Mouse (Mus musculus): ENCODE data around the gene Pin1rt1. TPM values are rescaled to one million over a fixed set of nuclear protein-coding genes. Genes with fewer than 3 reads are reported as not detected.

The Pin1rt1 gene
- polyA plus RNA-seq, 2 experiments: not detected

DNA sequence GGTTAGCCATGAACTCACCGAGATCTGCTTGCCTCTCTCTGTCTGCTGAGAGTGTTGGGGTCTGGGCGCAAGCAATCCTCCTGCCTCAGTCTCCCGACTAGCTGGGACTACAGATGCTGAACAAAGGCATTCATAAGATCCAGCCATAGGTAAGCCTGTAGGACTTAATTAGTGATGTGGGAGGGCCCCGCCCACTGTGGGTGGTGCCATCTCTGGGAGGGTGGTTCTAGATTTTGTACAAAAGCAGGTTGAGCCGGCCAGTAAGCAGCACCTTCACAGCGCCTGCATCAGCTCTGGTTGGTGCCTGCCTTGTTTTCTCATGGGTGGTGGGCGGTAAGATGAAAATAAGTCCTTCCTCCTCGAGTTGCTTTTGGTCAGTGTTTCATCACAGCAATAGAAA, 30.1 kb upstream of the Pin1rt1 start:
- Histone ChIP-seq H3K36me3 (replicated peaks; ENCODE audit: control insufficient read depth, insufficient read depth, low read depth) (no peaks in the 10 kb centered on the region), H3K9me3 (ENCODE audit: control insufficient read depth, low read length) (no peaks in the 10 kb centered on the region), H3K27me3 (ENCODE audit: control insufficient read depth, insufficient read depth, low read length) (peaks cover 23% of the 10 kb centered on the region), H3K27ac (no peak overlapping the region), H3K4me3 (ENCODE audit: insufficient read depth in 1 of 2, low read depth in 2 of 2, low read length in 2 of 2) (no peak overlapping the region), H3K4me2 (ENCODE audit: low read depth) (no peak overlapping the region), H3K9ac (replicated peaks) (no peak overlapping the region), H3K4me1 (replicated peaks; ENCODE audit: control insufficient read depth in 2 of 2, insufficient read depth in 2 of 2, low read length in 1 of 2) (0 out of 4 replicates have a peak, but pooled peaks cover 0 to 2% of the 10 kb centered on the region in 2 experiments)
- TF ChIP-seq EP300 (IDR thresholded peaks at IDR 0.05; ENCODE audit: low read depth) (no peak), CTCF (IDR thresholded peaks at IDR 0.05; ENCODE audit: low read depth) (no peak)
- DNase-seq (ENCODE audit: low read depth in 3 of 3, low spot score in 3 of 3) (no peak), ATAC-seq (ENCODE audit: insufficient read depth) (no peak)
- WGBS (ENCODE audit: insufficient replicate concordance): 38% methylated on average over 8 of the region's 8 CpGs

DNA sequence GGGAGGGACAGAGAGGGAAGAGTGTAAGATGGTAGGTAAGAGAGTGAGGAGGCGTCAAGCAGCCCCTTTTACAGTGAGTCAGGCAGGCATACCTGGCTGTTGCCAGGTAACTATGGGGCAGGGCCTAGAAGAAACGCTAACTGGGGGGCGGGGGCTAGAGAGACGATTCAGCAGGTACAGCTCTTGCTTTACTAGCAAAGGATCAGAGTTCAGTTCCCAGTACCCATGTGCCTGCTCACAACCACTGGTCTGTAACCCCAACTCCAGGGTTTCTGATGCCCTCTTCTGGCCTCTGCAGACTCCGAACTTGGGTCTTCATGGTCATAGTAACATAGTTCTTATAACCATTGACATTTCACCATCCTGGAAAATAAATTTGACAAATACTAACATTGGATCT, 27.8 kb upstream of the Pin1rt1 start:
- 43% methylated on average over 5 of the region's 5 CpGs for WGBS (ENCODE audit: insufficient replicate concordance)
- Histone ChIP-seq H3K4me2 (ENCODE audit: low read depth) (no peak overlapping the region), H3K27ac (no peak overlapping the region), H3K27me3 (ENCODE audit: control insufficient read depth, insufficient read depth, low read length) (peaks cover 26% of the 10 kb centered on the region), H3K9me3 (ENCODE audit: control insufficient read depth, low read length) (no peaks in the 10 kb centered on the region), H3K4me3 (ENCODE audit: insufficient read depth in 1 of 2, low read depth in 2 of 2, low read length in 2 of 2) (no peak overlapping the region), H3K4me1 (replicated peaks; ENCODE audit: control insufficient read depth in 2 of 2, insufficient read depth in 2 of 2, low read length in 1 of 2) (0 out of 4 replicates have a peak, but pooled peaks cover 0 to 4% of the 10 kb centered on the region in 2 experiments), H3K9ac (replicated peaks) (no peak overlapping the region), H3K36me3 (replicated peaks; ENCODE audit: control insufficient read depth, insufficient read depth, low read depth) (no peaks in the 10 kb centered on the region)
- ATAC-seq (ENCODE audit: insufficient read depth): no peak
- DNase-seq (ENCODE audit: low read depth in 3 of 3, low spot score in 3 of 3): no peak
- TF ChIP-seq CTCF (IDR thresholded peaks at IDR 0.05; ENCODE audit: low read depth): no peak

DNA sequence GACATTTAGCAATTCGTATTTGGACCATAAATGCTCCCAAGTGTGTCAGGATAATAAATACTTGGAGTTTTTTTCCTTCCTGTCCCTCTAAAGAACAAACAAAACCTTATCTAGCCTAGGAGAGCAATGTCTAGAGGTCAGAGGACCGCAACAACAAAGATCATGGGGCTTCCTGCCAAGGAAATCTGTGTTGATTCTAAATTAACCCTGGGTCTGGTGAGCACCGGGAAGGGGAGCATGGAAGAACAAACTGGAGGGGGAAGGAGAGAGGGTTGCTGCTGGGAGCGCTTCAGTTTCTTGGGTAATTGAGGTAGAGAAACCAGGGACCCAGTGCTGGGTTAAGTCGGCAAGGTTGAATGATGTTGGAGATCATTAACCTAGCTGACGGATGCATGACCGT, 27.0 kb upstream of the Pin1rt1 start:
- Histone ChIP-seq H3K4me2 (ENCODE audit: low read depth) (peak overlapping the region; percentile 63), H3K27ac (no peak overlapping the region), H3K4me1 (replicated peaks; ENCODE audit: control insufficient read depth in 2 of 2, insufficient read depth in 2 of 2, low read length in 1 of 2) (0 out of 4 replicates have a peak, but pooled peaks cover 0 to 2% of the 10 kb centered on the region in 2 experiments), H3K9me3 (ENCODE audit: control insufficient read depth, low read length) (no peaks in the 10 kb centered on the region), H3K27me3 (ENCODE audit: control insufficient read depth, insufficient read depth, low read length) (peaks cover 26% of the 10 kb centered on the region), H3K4me3 (ENCODE audit: insufficient read depth in 1 of 2, low read depth in 2 of 2, low read length in 2 of 2) (peak overlapping the region in 1 of 2 experiments; percentile 63; a peak in 3 of 4 replicates), H3K9ac (replicated peaks) (no peak overlapping the region), H3K36me3 (replicated peaks; ENCODE audit: control insufficient read depth, insufficient read depth, low read depth) (no peaks in the 10 kb centered on the region)
- peak; percentile 21; the same call in 1 of the 2 replicates for ATAC-seq (ENCODE audit: insufficient read depth)
- TF ChIP-seq EP300 (IDR thresholded peaks at IDR 0.05; ENCODE audit: low read depth): no peak
- TF ChIP-seq CTCF (IDR thresholded peaks at IDR 0.05; ENCODE audit: low read depth): no peak
- no peak for DNase-seq (ENCODE audit: low read depth in 3 of 3, low spot score in 3 of 3)
- WGBS (ENCODE audit: insufficient replicate concordance): 17% methylated on average over 7 of the region's 7 CpGs

DNA sequence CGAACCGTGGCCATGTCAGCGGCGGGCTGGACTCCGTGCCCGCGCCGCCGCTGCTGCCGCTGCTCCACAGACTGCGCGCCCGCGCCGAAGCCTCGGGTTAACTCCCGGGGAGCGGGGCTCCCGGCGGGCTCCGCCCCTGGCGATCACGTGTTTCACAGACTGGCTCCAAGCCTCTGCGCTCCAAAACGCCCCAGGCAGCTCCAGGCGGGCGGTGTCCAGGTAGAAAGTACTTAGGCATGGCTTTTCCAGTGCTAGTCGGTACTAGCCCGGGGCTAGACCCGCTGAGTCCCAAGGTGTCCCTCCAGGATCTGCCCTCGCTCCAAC, 26.5 kb upstream of the Pin1rt1 start, which contains the start of gene Depdc7:
TSS of gene Depdc7 (minus strand) at position 138 of the 324 bp plus-strand sequence.
- Histone ChIP-seq H3K27ac (no peak within 1 kb of the TSS), H3K9me3 (ENCODE audit: control insufficient read depth, low read length) (no peaks in the 10 kb centered on the region), H3K36me3 (replicated peaks; ENCODE audit: control insufficient read depth, insufficient read depth, low read depth) (no peaks in the 10 kb centered on the region), H3K9ac (replicated peaks) (peak within 1 kb of the TSS; percentile 42), H3K27me3 (ENCODE audit: control insufficient read depth, insufficient read depth, low read length) (peaks cover 26% of the 10 kb centered on the region), H3K4me2 (ENCODE audit: low read depth) (peak within 1 kb of the TSS; percentile 63), H3K4me1 (replicated peaks; ENCODE audit: control insufficient read depth in 2 of 2, insufficient read depth in 2 of 2, low read length in 1 of 2) (0 out of 4 replicates have a peak, but pooled peaks cover 0 to 2% of the 10 kb centered on the region in 2 experiments), H3K4me3 (ENCODE audit: insufficient read depth in 1 of 2, low read depth in 2 of 2, low read length in 2 of 2) (peak within 1 kb of the TSS; percentile 58 to 63)
- ATAC-seq (ENCODE audit: insufficient read depth) (peak; percentile 82), DNase-seq (ENCODE audit: low read depth in 3 of 3, low spot score in 3 of 3) (peak; percentile 37 to 74 (median 71))
- WGBS (ENCODE audit: insufficient replicate concordance): under 1% methylated on average over 31 of the region's 31 CpGs
- no peak for TF ChIP-seq EP300 (IDR thresholded peaks at IDR 0.05; ENCODE audit: low read depth)
- TF ChIP-seq CTCF (IDR thresholded peaks at IDR 0.05; ENCODE audit: low read depth): no peak

DNA sequence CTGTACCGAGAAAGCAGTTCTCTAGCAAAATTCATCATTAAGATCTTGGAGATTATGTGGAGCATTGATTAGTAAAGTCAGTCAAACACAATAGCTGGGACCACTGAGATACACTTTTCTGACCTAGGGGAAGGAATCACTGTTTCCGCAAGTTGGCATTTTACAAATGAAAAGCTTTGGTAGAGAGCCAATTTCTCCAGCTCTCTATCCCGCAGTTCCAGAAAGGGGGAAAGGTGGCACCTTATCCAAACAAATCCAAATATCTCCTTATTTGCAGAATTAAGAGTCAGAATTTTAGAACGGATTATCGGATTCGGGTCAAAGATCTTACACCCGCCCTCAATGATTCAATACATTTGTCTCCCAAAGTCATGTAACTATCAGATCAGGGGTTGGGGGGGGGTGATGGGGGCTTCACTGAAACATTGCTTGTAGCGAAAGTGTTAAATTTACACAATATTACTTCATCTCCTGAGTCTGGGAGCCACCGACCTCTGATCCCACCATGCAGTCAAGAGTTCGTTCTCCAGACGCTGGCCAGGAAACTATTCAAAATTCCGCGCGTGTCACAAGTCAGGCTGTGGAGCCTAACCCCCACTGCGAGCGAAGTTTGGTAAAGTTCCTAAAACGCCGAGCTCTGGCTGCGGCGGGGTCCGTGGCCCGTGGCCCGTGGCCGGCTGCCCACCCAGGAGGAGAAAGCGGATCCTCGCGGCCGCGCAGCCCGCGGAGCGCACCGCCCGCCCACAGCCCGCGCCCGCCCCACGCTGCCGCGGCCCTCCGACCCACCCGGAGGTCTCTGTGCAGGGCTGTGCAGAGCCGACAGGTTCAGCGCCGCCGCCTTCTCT, 25.9 kb upstream of the Pin1rt1 start:
- WGBS (ENCODE audit: insufficient replicate concordance): 6% methylated on average over 42 of the region's 46 CpGs
- ATAC-seq (ENCODE audit: insufficient read depth): peak; percentile 37; the same call in 1 of the 2 replicates
- no peak overlapping the region for H3K27ac ChIP-seq

More for the DNA sequence above, 25.9 kb upstream of the Pin1rt1 start:
- Histone ChIP-seq H3K9ac (replicated peaks) (peak overlapping the region; percentile 42), H3K9me3 (ENCODE audit: control insufficient read depth, low read length) (no peaks in the 10 kb centered on the region), H3K4me3 (ENCODE audit: insufficient read depth in 1 of 2, low read depth in 2 of 2, low read length in 2 of 2) (peak overlapping the region; percentile 58 to 63), H3K4me1 (replicated peaks; ENCODE audit: control insufficient read depth in 2 of 2, insufficient read depth in 2 of 2, low read length in 1 of 2) (0 out of 4 replicates have a peak, but pooled peaks cover 0 to 2% of the 10 kb centered on the region in 2 experiments), H3K36me3 (replicated peaks; ENCODE audit: control insufficient read depth, insufficient read depth, low read depth) (no peaks in the 10 kb centered on the region), H3K27me3 (ENCODE audit: control insufficient read depth, insufficient read depth, low read length) (peaks cover 26% of the 10 kb centered on the region), H3K4me2 (ENCODE audit: low read depth) (peak overlapping the region; percentile 63)
- no peak for DNase-seq (ENCODE audit: low read depth in 3 of 3, low spot score in 3 of 3)
- TF ChIP-seq EP300 (IDR thresholded peaks at IDR 0.05; ENCODE audit: low read depth) (no peak), CTCF (IDR thresholded peaks at IDR 0.05; ENCODE audit: low read depth) (no peak)
